Mouse (Mus musculus) myocyte (in vitro differentiated cells): Measurements from ENCODE around the gene Actl10.

ENCODE experiments used
- E2F4 ChIP-seq: IDR thresholded peaks from one replicate; pipeline ENCODE4 v1.6.1; 2011; ENCODE audit warnings: mild to moderate bottlenecking, control low read depth, moderate library complexity; ENCODE audit not compliant: insufficient read depth
- TCF12 ChIP-seq: IDR thresholded peaks from one replicate; pipeline ENCODE4 v1.6.1; 2011; ENCODE audit warnings: mild to moderate bottlenecking, control low read depth; ENCODE audit not compliant: poor library complexity, insufficient read depth, severe bottlenecking
- USF1 ChIP-seq: IDR thresholded peaks from one replicate; pipeline ENCODE4 v1.6.1; 2011; ENCODE audit warnings: low read depth, mild to moderate bottlenecking, control low read depth, moderate library complexity

GRCm38 (mm10) chr2:154552424-154552907 is 890 bp downstream of the Actl10 start:
- TF ChIP-seq E2F4 (no peak), USF1 (no peak), TCF12 (no peak)
